In the genomic region with DNA sequence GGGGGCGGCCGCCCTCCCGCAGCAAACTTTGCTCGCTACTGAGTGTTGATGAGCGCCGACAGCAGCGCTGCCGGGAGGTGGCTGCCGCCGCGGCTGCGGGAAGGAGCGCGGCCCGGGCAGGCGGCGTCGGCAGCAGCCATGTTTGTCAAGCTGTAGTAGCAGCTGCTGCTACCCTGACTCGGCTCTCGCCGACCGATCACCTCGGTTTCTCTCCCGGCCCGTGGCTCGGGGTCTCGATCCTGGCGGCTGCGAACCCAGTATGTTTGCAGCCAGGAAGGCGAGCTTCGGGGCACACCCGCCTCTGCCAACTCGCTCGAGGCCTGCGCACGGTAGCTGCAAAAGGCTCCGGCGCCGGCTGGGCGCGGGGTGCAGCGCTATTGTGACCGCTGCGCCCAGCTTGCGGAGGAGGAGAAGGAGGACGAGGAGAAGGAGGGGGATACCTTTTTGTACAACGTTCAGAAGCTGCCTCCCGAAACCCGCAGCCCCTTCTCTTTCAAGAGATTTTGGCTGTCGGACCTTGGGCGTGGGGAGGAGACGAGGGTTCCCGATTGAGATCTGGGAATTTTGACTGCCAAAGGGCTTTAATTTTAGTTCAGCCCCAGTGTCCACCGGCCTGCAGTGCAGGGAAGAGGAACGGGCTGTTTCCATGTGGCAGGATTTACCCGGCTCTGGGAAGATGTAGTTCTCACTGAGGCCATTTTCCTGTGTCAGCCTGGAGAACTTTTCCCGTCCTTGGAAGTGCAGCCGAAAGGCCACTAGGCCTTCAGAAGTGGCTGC, we compare ENCODE assay signal across 8 mouse cellular contexts. TPM values are rescaled to one million over a fixed set of nuclear protein-coding genes. Genes with fewer than 3 reads are reported as not detected.
A peak's percentile ranks its signal among the peaks of the same experiment; 100 is the strongest.
DNase-seq lines count a peak whose midpoint lies in the region; ATAC-seq and TF ChIP-seq lines count a peak whose summit lies in the region.

No protein-coding gene starts in this region.

- no peak for ATAC-seq in heart, embryonic 13.5 days (ENCODE audit: extremely low read depth, insufficient number of reproducible peaks, low FRiP score, low TSS enrichment)
- no peak; the same call in 1 of the 2 replicates for ATAC-seq in liver, embryonic 15.5 days (ENCODE audit: insufficient read depth)

- peaks cover 70% of the 10 kb centered on the region for H3K4me1 ChIP-seq in E14TG2a.4 (replicated peaks; ENCODE audit: low read depth, low read length)
- H3K4me1 ChIP-seq in erythroblast, embryonic 14.5 days (ENCODE audit: control insufficient read depth) = peaks cover 70% of the 10 kb centered on the region
- H3K4me1 ChIP-seq in heart, embryonic 13.5 days = peaks cover 51% of the 10 kb centered on the region
- H3K4me1 ChIP-seq in liver, embryonic 15.5 days (replicated peaks) = peaks cover 75% of the 10 kb centered on the region

- peaks cover 49% of the 10 kb centered on the region for H3K36me3 ChIP-seq in E14TG2a.4 (ENCODE audit: insufficient read depth, low read length)
- H3K36me3 ChIP-seq in erythroblast, embryonic 14.5 days (ENCODE audit: control insufficient read depth) = peaks cover 45% of the 10 kb centered on the region
- H3K36me3 ChIP-seq in heart, embryonic 13.5 days = peaks cover 41% of the 10 kb centered on the region
- peaks cover 38% of the 10 kb centered on the region for H3K36me3 ChIP-seq in liver, embryonic 15.5 days (replicated peaks)

- no peaks in the 10 kb centered on the region for H3K9me3 ChIP-seq in E14TG2a.4 (ENCODE audit: low read length)
- peaks cover 2% of the 10 kb centered on the region for H3K9me3 ChIP-seq in erythroblast, embryonic 14.5 days (ENCODE audit: control insufficient read depth, low read length)
- no peaks in the 10 kb centered on the region for H3K9me3 ChIP-seq in heart, embryonic 13.5 days
- H3K9me3 ChIP-seq in liver, embryonic 15.5 days (replicated peaks) = no peaks in the 10 kb centered on the region

- no peak for TF ChIP-seq CTCF in E14TG2a.4 (conservative IDR thresholded peaks at IDR 0.05; ENCODE audit: low read length)

- H3K4me3 ChIP-seq in E14TG2a.4 (replicated peaks; ENCODE audit: low read length) = peak overlapping the region; percentile 90
- H3K4me3 ChIP-seq in erythroblast, embryonic 14.5 days (replicated peaks) = peak overlapping the region; percentile 93
- peak overlapping the region; percentile 73 for H3K4me3 ChIP-seq in heart, embryonic 13.5 days
- peak overlapping the region; percentile 86 for H3K4me3 ChIP-seq in liver, embryonic 15.5 days (replicated peaks)

- H3K27me3 ChIP-seq in E14TG2a.4 (ENCODE audit: insufficient read depth, low read length) = no peaks in the 10 kb centered on the region
- H3K27me3 ChIP-seq in erythroblast, embryonic 14.5 days (ENCODE audit: control insufficient read depth) = no peaks in the 10 kb centered on the region
- H3K27me3 ChIP-seq in heart, embryonic 13.5 days (replicated peaks) = 0 out of 2 replicates have a peak, but pooled peaks cover 3% of the 10 kb centered on the region
- 0 out of 2 replicates have a peak, but pooled peaks cover 3% of the 10 kb centered on the region for H3K27me3 ChIP-seq in liver, embryonic 15.5 days

- peak; percentile 76 for DNase-seq in brain, adult 2 months (ENCODE audit: low read depth, low spot score)
- peak; percentile 75 for DNase-seq in kidney, postnatal 10 days
- peak; percentile 69 for DNase-seq in ovary, postnatal 10 days (ENCODE audit: low spot score)
- peak; percentile 81 for DNase-seq in thymus, postnatal 25 days

- under 1% methylated on average over 55 of the region's 58 CpGs for WGBS in heart, embryonic 13.5 days
- WGBS in liver, embryonic 15.5 days (ENCODE audit: insufficient replicate concordance) = under 1% methylated on average over 58 of the region's 58 CpGs

- peak overlapping the region; percentile 88 for H3K4me2 ChIP-seq in heart, embryonic 13.5 days
- H3K4me2 ChIP-seq in liver, embryonic 15.5 days = peak overlapping the region; percentile 100

- peak overlapping the region; percentile 96 for H3K9ac ChIP-seq in heart, embryonic 13.5 days
- peak overlapping the region; percentile 93 for H3K9ac ChIP-seq in liver, embryonic 15.5 days

- peak overlapping the region; percentile 97 for H3K27ac ChIP-seq in heart, embryonic 13.5 days (replicated peaks)
- H3K27ac ChIP-seq in liver, embryonic 15.5 days (replicated peaks) = peak overlapping the region; percentile 93

RNA-seq across cellular contexts. Expression of a gene that starts 3.0 kb away (rescaled TPM):
- polyA plus RNA-seq in erythroblast, embryonic 14.5 days (2012) = 0.20 and 0.48 TPM in 2 replicates
- 41.4 and 43.4 TPM in 2 replicates for polyA plus RNA-seq in heart, embryonic 13.5 days (2015; fragmentation: Nextera tagmentation; extraction: Ambion mirVana)
- 13.3 and 14.4 TPM in 2 replicates for polyA plus RNA-seq in liver, embryonic 15.5 days (2015; fragmentation: Nextera tagmentation; extraction: Ambion mirVana)
